Mouse (Mus musculus) adrenal gland, adult (tissue): Measurements from ENCODE around the gene Polr2j.

ENCODE experiments used
- DNase-seq, 2 experiments: peaks; one replicate each; pipeline ENCODE4 v3.0.0; 2022 to 2023; ENCODE audit warnings: low spot score in 1 of 2; ENCODE audit not compliant: inconsistent age in 2 of 2

Gene Polr2j

DNA sequence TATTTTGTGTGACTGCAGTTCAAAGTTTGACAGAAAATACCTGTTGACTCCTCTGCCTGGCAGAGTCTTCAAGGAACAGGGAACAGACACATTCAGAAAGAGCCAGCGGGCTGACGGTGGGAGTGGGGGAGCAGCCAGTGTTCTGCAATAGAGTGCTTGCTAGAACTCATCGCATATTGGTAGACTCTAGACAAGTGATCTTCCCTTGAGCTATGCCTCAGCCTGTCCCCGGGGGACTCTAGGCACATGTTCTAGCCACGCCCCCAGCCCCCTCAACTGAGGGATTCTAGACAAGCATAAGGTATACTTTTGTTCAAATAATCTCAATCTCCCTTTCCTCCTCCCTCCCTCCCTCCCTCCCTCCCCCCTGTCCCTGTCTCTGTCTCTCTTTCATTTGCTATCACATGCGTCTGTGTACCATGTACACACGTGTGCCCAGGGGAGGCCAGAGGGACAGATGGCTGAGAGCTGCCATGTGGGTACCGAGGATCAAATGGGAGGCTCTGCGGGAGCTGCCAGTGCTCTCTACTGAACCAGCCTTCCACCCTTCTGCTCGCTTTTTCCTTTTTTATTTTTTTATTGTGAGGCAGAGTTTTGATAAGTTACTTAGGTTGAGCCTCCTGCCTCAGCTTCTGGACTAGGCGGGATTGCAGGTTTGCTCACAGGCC is 47.5 kb downstream of the Polr2j start:
- DNase-seq: no peak

DNA sequence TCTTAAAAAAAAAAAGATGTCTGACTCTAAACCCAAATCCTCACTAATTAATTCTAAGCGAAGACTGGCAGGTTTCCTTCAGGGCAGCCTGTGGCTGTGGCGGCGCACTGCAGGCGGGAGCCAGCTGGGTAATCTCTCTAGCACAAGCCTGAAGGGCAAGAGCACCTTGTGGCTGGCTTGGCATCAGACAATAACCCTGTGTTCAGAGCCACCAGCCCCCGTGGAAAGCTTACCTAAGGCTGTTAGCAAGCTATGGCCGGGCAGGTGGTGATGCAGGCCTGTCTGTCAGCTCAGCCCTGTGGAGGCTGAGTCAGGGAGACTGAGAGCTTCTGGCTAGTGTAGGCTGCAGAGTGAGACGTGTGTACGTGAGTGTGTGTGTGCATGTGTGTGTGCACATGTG is 48.8 kb downstream of the Polr2j start:
- DNase-seq: no peak

DNA sequence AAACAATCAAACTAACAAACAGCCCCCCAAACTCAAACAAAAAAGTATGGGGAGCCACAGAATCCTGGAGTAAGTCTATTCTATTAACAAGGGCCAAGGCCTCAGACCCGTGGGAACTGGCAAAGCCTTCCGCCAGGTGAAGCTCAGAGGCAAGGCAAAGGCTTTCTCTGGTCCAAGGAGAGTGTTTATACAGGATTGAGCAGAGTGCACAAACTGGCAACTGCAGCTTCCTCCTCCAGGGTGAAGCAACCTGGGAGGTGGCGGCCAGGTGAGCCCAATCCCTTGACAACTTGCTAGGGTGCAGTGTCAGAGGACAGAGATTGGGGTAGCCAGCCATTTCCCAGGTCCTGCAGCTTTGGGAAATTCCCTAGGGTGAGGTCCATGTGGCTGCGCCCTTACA is 50.9 kb downstream of the Polr2j start:
- no peak for DNase-seq

DNA sequence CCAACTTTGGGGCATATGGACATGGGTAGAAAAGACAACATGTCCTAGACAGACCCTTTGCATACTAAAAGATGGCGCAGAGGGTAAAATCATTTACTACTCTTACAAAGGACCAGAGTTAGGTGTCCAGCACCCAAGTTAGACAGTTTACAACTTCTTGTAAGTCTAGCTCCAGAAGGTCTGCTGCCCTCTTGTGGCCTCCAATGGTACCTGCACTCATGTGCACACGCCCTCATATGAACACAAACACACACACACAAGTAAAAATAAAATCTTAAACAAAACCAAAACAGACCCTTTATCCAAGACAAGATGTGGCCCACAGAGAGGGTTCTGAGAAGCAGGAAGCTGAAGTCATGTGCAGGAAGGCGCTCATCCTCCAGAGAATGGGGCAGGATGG is 51.6 kb downstream of the Polr2j start:
- no peak for DNase-seq

DNA sequence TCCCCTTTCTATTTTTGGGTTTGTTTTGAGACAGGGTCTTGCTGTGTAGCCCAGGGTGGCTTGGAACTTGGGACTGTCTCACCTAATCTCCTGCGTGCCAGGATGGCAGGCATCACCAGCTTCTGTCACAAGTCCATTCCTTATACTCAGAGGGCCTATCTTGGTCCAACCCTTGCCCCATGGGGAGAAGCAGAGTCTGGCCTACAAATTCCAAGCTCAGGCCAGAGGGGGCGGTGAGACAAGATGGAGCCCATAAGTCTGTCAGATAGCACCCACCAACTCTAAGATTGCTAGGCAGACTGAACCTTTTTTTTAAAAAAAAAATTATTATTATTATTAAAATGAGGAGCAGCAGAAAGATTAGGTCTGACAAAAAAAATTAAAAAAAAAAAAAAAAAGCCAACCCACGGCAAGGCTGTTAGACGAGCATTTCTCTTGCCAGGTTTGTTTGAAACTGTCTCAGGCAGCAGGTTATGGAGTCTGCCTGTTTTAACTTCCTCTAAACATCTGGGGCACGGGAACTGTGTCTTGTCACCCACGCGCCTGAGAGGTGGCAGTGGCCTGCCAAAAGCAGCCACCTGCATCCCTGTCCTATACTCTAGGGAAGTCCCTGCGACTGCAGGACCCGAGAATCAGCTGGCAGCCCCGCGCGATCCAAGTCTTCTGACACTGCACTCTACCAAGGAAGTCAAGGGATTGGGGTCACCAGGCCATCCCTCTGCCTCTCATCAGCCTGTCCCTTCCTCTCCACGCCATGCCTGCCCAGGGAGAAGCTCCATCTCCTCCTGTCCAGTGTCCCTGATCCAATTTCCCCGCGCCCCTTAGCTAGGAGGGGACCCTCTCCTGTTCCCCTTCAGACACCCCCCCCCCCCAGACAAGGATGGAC is 53.4 kb downstream of the Polr2j start:
- peak; percentile 21 to 65 for DNase-seq

DNA sequence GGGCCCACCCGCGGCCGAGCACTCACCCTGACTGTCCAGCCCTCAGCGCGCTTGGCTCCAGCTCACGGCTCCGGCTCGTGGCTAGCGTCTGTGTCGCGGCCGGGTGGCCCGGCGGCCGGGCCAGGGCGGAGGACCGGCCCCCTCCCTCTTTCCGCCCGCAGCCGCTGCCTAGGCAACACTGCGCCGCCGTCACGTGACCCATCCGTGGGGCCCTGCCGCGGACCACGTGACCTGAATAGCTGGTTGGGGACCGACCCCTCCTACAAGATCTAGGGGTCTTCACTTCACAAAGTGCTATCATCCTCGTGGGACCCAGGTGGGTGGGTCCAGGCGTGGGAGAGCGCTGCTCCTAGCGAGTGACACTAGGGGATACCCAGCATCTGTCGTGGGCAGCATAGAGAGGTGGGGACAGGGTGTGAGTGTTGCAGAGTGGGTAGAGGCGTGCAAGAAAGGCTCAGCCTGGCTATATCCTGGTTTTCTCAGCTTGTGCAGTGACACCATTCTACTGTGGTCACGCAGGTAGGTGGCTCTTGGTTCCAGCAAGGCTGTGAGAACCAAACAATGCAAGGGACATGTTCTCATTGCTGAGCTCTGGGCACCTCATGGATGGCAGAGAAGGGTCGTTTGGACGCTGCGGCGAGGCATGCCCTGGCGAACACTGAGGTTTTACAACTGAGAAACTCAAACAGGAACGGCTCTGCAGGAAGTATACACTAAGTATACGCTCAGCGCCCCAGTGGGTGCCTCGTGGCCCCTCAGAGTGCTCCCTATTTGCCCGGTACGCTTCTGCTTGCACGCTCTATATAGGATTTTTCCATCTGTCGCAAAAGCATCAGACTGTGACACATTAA is 54.3 kb downstream of the Polr2j start, which contains the start of gene Orai2:
Orai2 (minus strand) TSS at position 202 of the 851 bp plus-strand sequence.
- peak; percentile 74 to 89 for DNase-seq

DNA sequence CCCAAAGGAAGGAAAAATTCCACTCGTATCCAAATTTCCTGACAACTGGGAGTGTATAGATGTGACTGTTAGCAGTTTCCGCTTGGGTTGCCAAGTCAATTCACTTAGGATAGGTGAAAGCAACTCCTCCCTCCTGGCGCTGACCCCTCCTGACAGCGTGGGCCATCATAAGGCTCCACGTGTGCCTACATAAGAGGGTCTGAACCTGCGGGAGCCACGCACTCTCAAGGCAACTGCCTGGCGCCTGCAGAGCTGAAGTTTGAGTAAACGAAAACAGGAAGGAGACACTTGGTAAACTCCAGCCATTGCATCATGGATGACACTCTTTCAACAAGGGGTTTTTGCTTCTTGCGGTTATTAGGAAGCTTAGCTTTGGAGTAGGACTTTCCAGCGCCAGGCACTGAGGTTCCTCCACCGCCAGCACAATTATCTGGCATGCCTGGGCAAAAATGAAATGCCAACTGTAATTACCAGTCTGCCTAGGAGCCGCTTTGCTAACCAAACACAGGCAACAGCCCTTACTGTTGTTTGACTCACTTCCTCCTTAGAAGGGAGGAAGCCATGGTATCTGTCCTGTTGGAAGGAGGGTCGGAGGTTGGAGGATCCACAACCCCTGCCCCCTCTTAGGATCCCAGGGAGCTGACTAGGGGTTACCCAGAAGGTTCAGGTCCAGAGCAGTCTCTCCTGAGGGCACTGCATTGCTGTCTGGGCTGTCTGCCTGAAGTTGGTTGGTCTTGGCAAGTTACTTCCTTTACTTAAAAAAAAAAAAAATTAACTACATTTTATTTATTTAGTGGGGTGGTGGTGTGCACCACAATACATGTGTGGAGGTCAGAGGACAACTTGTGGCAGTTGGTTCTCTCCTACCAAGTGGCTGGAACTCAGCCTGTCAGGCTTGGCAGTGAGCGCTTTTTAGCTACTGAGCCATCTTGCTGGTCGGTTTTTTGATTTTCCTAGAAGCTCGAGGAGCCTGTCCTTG is 55.2 kb downstream of the Polr2j start:
- DNase-seq: peak in 1 of 2 experiments; percentile 38
